Mouse (Mus musculus): ENCODE data around the gene Abcc4.

Gene Abcc4

DNA sequence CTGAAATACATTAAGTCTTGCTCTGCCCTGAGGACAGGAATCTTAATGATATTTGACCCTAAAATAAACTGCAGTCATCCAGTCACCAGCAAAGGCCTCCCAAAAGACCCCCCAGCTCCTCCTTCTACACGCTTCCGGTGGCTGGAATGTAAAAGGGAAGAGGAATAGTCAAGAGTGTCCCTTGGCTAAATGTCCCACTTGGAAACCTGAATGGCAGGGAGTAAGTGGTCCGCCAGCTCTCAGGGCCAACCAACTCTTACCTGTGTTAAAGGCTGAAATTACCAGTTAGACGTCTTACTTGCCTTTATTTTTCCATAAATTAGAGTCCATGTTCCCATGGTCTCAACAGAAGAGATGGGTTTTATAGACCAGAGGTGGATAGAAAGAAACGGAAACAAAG lies 6.9 kb upstream of the Abcc4 start:
- no peak for DNase-seq (ENCODE audit: low spot score in 2 of 2)

DNA sequence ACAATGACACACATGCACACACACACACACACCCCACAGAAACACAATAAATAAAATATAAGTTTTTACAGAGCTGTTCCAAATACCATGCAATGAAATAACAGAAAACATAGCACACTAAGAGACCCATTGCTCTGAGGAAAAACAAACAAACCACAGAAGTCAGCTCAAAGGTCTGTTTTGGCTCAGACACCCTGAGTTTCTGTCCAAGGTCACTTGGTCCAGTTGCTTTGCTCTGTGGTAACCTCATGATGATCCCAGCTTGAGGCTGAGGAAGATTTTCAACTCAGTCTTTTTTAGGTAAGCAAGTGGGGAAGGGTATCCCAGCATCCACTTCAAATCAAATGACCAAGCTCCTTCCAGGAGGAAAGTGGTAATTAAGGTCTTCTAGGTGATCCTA lies 4.9 kb upstream of the Abcc4 start:
- DNase-seq (ENCODE audit: low spot score in 2 of 2) = no peak

DNA sequence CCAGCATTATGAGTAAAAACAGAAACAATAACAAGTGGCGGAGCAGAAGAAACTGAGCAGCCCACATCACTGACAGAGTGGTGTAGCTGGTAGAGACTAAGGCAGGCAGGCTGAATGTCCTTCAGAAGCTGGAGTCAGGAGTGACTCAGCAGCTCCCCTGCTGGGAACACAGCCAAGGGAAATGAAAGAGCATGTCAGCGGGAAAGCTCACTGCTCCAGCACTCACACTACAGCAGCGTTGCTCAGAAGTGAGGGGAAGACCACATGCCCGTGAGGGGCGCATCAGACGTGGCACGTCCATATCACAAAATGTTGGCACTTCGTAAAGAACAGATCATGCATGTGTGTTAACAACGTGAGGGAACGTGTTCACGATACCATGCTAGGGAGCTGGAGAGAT lies 3.7 kb upstream of the Abcc4 start:
- peak; percentile 64 to 79 for DNase-seq (ENCODE audit: low spot score in 2 of 2)

DNA sequence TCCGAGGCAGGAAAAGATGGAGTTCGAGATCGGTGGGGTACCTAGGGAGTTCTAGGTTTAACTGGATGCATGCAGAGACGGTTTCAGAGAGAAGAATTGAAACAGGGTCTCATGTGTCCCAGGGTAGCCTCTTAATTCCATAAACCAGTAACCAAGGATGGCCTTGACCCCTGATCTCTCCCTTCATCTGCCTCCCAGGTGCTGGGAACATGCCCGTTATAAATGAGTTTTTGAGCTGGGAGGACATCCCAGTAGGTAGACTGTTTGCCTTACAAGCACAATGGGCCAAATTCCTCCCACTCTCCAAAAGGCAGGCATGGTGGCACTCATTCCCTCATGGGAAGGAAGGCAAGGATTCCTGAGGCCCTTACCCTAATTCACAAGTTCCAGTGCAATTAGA lies 2.1 kb upstream of the Abcc4 start:
- DNase-seq (ENCODE audit: low spot score in 2 of 2) = no peak

DNA sequence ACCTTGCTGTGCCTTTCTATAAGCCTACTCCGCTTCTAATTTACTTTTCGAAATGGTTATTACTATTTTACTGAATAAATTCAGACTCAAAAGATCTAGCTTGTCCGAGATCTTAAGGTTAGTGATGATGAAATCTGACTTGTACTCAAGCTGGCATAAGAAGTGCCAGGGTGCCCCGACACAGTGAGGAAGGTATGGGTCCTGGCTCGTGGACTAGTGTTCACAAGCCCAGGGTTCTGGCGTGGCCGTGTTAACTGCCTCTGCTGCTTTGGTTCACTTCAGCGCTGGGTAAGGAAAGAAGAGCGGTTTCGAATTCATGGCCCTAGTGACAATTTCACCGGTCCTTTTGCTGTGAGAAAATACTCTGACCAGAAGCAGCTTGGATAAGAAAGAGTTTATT lies 943 bp upstream of the Abcc4 start:
- no peak for DNase-seq (ENCODE audit: low spot score in 2 of 2)

DNA sequence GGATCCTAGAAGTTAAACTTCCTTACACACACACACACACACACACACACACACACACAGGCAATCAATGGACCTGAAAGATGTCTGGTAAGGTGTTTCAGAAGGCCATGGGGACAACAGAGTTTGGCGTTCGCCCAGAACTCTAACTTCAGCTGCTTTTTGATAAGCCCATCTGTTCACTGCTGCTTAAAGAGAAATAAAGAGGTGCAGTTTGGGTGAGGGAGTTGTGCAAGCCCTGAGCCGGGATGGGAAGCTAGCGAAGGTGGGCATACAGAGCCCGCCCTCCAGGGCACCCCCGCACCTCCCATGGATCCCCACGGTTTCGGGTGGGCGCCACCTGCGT lies 583 bp downstream of the Abcc4 start:
- DNase-seq (ENCODE audit: low spot score in 2 of 2) = no peak

DNA sequence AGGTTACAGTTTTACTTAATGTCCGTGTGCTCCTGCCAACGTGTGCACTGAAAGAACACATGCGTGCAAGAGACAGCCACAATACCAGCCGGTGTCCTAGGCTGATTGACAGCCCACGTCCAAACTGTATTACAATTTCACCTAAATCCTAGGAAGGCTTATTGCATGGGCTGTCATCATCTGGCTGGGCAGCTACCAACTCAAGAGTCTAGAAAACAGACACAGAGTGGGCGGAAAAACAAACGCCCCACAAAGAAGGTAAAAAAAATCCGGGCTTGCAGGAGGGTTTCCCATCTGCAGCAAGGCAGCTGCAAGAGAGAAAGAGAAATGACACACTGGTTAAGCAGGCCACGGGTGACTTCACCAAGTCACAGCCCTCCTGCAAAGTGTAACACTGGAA lies 2.7 kb downstream of the Abcc4 start:
- no peak for DNase-seq (ENCODE audit: low spot score in 2 of 2)

DNA sequence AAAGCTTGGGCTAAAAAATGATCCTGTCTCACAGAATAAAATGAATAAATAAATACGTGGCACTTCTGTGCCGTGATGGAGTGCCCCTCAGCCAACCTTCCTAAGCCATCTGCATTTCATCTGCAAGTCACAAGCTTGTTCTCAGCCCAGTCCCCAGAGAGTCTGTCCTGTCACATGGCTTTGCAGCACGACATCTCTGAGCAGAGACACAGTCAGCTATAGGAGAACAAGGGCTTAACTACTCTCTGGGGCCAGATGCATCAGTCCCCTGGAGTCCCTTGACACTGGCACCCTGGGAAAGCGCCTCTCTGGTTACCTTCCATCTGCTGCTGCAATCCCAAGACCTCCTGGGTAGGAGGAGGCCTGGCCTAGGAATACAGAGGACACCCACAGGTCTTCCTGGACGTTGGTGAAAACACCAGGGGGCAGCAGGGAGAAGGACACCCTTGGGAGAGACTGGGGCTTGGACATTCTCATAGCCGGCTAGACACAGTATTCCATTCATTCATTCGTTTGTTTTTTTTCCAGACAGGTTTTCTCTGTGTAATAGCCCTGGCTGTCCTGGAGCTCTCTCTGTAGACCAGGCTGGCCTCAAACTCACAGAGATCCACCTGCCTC lies 3.9 kb downstream of the Abcc4 start:
- no peak for DNase-seq (ENCODE audit: low spot score in 2 of 2)

DNA sequence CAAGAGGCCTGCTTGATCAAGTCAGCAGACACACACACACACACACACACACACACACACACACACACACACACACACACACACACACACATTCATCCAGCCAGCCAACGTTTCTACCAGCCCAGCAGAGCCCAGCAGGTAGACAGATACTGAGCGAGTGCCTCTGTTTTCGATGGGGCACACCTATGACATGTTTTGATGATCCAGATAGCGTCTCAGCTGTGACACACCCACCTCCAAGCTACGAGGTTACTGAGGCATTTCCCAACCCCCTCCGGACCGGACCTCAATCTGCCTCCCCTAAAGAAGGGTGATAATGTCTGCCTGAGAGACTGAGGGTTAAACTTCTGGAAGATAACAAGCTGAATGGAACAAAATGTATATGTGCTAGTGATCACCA lies 5.4 kb downstream of the Abcc4 start:
- DNase-seq (ENCODE audit: low spot score in 2 of 2) = no peak

DNA sequence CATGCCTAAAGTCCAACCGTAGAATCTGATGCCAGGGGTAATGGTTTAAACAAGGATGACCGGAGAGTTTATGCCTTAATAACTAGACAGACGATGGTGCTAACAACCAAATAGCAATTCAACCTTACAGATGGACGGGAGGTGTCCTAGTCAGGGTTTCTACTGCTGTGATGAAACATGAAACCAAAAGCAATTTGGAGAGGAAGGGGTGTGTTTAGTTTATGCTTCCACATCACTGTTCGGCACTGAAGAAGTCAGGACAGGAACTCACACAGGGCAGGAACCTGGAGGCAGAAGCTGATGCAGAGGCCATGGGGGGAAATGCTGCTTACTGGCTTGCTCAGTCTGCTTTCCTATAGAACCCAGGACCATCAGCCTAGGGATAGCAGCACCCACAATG lies 6.1 kb downstream of the Abcc4 start:
- DNase-seq (ENCODE audit: low spot score in 2 of 2) = no peak

DNA sequence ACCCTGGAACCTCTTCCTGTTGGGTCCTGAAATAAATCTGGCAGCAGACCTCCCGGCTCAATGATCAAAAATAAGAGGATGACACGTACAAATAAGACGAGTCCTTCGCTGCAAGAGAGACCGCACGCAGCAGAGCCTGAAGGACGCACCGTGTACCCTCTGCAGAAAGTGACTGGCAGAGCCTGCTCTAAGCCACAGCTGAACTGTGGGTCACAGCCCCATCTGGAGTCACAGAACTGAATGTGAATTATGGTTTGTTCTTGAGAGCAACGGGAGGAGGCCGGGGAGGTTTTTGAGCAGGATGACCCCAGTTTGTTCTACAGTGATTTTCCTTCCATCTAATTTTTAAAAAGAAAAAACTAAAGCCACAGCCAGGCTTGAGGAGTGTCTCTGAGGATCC lies 6.5 kb downstream of the Abcc4 start:
- DNase-seq (ENCODE audit: low spot score in 2 of 2) = no peak

DNA sequence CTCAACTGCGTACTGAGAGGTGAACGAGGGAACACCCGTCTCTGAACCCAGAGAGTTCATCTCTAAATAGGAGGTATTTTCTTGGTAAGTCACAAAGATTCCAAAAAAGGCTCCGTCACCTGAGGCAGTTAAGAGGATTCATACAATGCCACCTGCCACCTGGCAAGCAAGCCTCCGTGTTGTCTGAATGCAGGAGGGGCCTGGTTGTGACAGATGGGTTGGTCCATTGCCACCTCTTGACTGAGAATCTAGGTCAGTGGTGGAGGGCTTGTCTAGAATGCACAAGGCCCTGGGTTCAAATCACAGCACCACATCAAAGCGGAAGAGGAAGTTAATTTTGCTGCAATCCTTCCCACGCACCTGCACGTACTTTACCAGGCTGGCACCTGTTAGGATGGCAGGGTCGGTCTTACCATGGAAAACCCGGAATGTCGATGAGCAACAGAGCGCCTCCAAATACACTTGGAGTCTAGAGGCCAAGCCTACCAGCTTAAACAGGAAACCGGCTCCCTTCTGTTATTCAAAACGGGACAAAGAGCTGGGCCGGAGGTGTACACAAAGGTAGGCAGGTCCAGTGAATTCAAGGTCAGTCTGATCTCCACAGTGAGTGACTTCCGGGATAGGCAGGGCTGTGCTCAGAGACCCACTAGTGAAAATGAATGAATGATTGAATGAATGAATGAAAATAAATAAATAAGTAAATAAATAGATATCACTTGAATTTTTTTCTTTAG lies 9.3 kb downstream of the Abcc4 start:
- DNase-seq (ENCODE audit: low spot score in 2 of 2) = no peak

DNA sequence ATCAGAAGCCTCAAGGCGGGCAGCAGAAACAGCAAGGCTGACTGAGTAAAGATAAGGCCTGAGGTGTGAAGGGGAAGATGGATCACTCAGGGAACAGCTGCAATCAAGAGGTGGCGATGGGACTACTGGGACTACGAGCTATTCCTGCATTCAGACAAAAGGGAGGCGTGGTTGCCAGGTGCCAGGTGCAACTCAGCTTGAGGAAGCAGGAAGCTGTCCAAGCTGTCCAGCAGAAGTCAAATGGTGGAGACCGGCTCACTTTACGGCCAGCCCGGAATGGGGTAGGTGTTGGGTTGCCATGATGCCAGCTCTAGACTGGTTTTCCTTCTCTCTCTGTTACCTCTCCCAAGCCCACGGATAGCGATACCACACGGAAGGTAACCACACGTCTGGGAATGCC lies 10.2 kb downstream of the Abcc4 start:
- DNase-seq (ENCODE audit: low spot score in 2 of 2) = no peak

DNA sequence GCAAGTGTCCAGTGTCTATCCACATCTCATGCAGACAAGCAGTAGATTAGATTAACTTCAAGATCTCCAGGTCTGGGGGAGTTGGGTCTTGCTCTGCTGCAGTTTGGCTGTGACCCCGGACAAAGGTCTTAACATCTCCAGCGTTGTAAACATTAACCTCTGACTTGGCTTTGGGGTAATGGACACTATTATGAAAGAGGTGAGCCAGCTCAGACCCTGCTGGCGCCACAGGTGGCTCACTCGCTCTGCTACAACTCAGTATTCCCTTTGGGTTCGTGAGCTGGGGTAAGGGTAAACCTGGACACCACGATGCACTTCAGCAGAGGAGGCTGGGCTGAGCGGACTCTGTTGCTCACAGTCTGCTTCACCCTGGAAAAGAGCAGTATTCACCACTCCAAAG lies 11.7 kb downstream of the Abcc4 start:
- no peak for DNase-seq (ENCODE audit: low spot score in 2 of 2)

DNA sequence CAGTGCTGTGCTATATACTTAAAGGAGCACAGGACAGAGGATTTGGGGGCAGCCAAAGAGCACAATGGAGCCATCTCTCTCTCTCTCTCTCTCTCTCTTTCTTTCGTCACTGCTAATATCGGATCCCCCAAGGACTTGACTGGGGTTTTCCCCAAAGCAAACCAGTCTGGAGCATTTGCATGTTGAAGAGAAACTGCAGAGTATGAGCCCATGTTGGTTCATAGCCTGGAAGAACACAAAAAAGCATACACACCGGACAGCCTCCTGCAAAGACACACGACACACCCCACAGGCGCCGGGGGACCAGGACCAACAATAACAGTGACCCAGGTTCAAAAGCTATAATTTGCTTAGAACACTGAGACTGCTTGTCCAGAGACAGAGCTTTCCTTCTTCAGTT lies 14.1 kb downstream of the Abcc4 start:
- DNase-seq (ENCODE audit: low spot score in 2 of 2) = no peak

DNA sequence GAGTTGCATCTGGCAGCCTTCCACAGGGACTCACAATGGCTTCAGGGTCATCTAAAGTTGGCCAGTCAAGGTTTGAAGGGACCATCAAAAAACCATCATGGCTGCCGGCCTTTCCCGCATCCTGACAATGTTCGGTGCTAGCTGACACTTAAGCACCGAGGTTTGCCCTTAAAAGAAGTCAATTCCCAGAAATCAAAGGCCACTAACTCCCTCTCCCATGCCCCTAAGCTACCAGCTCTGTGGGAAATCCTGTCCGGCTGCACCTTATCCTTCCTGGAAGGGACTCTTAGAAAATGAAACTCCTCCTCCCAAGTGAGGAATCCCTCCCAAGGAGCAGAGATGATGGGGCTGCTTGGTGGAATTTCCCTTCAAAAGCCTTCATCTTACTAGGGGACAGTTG lies 14.6 kb downstream of the Abcc4 start:
- DNase-seq (ENCODE audit: low spot score in 2 of 2) = no peak

DNA sequence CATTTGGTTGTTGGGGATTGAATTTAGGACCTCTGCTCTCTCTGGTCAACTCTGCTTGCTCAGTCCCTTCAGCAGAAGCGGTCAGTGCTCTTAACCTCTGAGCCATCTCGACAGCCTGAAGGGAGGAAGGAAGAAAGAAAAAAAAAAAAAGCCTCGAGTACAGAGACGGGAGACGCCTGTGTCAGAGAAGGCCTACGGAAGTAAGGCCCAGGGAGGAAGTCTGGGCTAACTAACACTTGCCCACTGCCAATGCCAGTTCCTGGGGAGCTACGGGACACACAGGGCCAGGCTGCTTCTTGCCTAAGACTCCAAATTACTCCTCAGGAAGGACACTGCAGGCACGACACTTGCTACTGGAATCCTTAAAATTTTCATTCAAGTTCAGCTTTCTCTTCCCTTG lies 15.1 kb downstream of the Abcc4 start:
- no peak for DNase-seq (ENCODE audit: low spot score in 2 of 2)

DNA sequence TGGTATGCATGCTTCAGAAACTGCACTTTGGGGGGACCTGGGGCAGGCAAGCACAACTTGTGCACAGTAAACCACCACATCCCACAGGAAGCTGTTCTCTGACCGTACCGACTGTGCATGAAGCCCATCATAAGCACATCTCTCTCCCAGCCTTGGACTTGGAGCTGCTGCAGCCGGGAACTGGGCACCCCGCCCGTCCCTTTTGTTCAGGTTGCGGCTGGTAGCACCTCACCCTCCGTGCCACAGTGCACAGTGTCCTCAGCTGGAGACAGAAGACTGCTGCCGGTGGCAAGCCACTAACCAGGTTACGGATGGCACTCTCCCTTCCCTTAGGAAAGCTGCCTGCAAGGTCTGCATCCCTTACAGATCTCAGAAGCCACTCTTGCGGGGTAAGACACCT lies 15.7 kb downstream of the Abcc4 start:
- DNase-seq (ENCODE audit: low spot score in 2 of 2) = no peak

DNA sequence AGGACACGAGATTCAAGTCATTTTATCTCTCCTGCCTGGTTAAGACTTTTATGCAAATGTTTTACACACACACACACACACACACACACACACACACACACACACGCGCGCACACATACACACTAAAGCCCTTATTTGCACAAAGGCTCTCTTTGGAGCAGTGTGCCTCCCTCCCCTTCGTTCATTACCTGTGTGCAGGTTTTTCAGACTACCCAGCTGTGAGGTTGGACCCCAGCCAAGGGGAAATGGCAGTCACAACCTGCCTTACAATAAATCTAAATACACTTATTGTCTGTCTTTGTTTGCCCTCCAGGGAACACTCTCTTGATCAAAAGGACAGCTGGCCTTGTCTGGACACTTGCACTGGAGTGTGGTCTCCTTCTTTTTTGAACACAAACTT lies 17.4 kb downstream of the Abcc4 start:
- DNase-seq (ENCODE audit: low spot score in 2 of 2) = no peak

DNA sequence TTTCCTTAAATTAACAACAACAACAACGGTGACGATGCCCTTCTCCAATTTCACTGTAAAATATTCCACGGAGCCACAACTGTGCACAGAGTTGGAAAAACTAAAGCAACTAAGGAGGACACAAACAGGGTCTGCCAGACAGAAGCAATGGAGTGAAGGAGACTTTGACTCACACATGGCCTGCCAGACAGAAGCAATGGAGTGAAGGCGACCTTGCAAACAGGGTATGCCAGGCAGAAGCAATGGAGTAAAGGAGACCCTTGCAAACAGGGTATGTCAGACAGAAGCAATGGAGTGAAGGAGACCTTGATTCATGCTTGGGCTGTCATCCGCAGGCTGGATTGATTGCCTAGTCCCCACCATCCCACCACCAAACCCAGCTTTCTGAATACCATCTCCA lies 19.2 kb downstream of the Abcc4 start:
- DNase-seq (ENCODE audit: low spot score in 2 of 2) = no peak

DNA sequence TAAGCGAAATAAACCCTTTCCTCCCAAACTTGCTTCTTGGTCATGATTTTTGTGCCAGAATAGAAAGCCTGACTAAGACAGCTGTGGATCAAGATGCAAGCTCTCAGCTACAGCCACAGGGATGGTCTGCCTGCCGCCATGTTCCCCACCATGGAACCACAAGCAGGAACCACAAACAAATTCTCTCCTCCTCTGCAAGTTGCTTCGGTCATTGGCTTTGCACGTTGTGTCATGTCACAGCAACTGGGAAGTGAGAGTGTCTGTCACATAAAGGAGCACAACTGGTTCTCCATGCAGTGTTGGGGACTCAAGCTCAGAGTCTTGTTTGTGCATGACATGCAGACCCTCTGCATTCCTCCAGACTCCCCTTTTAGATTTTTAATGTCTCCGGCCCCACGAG lies 20.4 kb downstream of the Abcc4 start:
- DNase-seq (ENCODE audit: low spot score in 2 of 2) = no peak

DNA sequence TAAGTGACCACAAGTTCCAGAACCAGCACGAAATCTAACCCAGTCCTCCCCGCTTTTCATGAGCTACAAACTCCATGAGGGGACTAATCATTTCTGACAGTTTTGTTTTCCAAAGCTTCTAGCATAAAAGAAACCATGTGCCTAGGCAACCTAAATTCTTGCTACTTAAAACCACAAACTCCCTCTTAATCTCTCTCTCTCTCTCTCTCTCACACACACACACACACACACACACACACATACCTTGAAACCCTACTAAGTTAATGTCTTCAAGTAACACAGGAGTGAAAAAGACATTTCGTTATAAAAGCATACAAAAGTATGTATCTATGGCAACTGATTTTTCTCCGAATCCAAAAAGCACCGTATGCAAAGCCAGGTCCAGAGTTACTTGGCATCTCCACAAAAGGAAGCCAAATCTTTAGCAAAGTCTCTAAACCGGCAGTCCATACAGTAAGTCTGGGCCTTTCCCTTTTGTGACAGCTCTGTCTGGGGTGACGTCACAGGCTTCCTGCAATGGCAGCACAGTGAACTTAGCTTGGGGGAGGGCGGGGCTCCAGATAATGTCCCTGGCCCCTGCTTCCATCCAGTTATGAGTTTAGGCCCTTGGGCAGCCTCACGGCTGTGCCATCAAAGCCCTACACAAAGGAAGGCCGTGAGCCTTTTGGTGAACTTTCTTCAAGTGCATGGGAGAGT lies 23.5 kb downstream of the Abcc4 start:
- no peak for DNase-seq (ENCODE audit: low spot score in 2 of 2)

DNA sequence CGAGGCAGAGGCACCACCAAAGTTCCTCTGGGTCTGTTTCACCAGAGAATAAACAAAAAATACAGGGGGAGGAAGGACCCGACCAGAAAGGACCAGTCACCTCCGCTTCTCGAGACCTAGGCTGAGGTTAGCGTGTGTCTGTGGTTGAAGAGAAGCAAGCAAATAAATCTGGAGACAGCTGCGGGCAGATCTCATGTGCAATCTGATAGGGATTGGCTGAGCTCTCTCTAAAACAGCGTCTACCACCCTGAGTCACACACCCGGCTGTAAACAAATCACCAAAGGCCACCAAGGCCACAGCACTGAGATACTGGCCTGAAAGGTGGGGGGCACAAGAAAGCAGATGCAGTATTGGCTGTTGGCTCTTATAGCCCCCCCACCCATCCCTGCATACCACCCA lies 24.9 kb downstream of the Abcc4 start:
- DNase-seq (ENCODE audit: low spot score in 2 of 2) = no peak

Measured in urinary bladder, postnatal 4 days (tissue).